Mouse (Mus musculus): Measurements from ENCODE around the gene Vwce.

GRCm38 (mm10) chr19:10608573-10609240 is 25.3 kb upstream of the Vwce start:
- TF ChIP-seq GATA1 (IDR thresholded peaks at IDR 0.05; ENCODE audit: borderline replicate concordance, low read length) (no peak), FLI1 (IDR thresholded peaks at IDR 0.05; ENCODE audit: low read length) (no peak)
